Mouse (Mus musculus): ENCODE data around the gene Kctd13.

DNA sequence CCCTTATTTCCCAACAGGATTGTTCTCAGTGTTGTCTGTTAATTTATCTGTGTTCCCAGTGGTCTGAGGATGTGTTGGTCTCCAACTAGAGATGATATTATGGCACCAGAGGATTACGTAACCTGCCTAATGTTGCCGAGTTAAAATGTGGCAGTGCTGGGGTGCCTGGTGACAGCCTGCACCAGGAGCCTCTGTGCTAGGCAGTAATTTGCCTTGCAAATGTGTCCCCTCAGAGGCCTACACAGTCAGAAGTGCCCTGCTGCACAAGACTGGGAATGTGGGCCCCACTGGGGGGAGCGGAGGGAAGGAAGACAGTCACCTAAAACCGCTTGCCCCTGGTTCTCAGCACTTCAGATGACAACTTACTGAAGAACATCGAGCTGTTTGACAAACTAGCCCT, 13.1 kb downstream of the Kctd13 start:
- TF ChIP-seq CTCF (IDR thresholded peaks at IDR 0.05; ENCODE audit: borderline replicate concordance, insufficient read depth, low read length) (no peak), POLR2A (IDR thresholded peaks at IDR 0.05; ENCODE audit: low read depth, low read length) (no peak)

Data from embryonic fibroblast, embryonic 13.5 days (primary cell).